9 mouse cellular contexts compared by ENCODE assay signal in the genomic region with DNA sequence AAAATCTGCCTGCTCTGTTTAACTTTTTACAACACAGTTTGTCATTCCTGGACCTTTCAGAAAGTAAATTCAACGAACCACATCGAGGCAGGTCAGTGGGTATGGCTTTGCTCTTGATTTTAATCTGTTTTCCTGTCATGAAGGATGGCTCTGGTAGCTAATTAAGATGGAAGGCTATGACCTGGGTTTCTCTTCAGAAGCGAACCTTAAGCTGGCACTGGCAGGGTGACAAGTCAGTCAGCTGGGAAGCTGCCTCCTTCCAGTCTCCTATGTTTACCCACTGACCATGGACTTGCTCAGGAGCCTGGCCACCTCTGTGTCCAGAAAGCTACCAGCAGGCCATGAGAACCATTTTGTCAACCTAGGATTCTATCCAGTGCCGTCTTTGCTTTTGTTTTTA. TPM values are rescaled to one million over a fixed set of nuclear protein-coding genes. Genes with fewer than 3 reads are reported as not detected.
DNase-seq lines count a peak whose midpoint lies in the region; ATAC-seq and TF ChIP-seq lines count a peak whose summit lies in the region.
"Had no signal": no experiment of that assay in that cellular context is flagged by ENCODE, and none has a peak within 500 bp of the region (broad histone marks: within the 10 kb centered on the region; RNA-seq: fewer than 3 reads in every experiment).

No protein-coding gene starts in this region.

- H3K4me2 ChIP-seq in kidney, embryonic 15.5 days, result peak overlapping the region; percentile 59
- no peak overlapping the region for H3K4me2 ChIP-seq in midbrain, postnatal 0 days (ENCODE audit: low read depth, low read length, poor library complexity, severe bottlenecking)
- H3K4me2 ChIP-seq: midbrain, embryonic 15.5 days had no signal

- H3K4me1 ChIP-seq in liver, adult 2 months (ENCODE audit: control insufficient read depth, insufficient read depth, low read length), result 0 out of 2 replicates have a peak, but pooled peaks cover 2% of the 10 kb centered on the region
- peaks cover 10% of the 10 kb centered on the region for H3K4me1 ChIP-seq in embryonic fibroblast, embryonic 13.5 days (ENCODE audit: control insufficient read depth, insufficient read depth, low read length)
- peaks cover 43% of the 10 kb centered on the region for H3K4me1 ChIP-seq in kidney, embryonic 15.5 days
- no peaks in the 10 kb centered on the region for H3K4me1 ChIP-seq in midbrain, postnatal 0 days (ENCODE audit: insufficient read depth, low read length)

- H3K9me3 ChIP-seq in kidney, embryonic 15.5 days (replicated peaks), result no peaks in the 10 kb centered on the region
- H3K9me3 ChIP-seq in midbrain, postnatal 0 days (ENCODE audit: low read length), result no peaks in the 10 kb centered on the region
- H3K9me3 ChIP-seq: midbrain, embryonic 15.5 days had no signal

- 43% methylated on average over 4 of the region's 4 CpGs for WGBS in liver, adult 2 months
- 12% methylated on average over 4 of the region's 4 CpGs for WGBS in kidney, embryonic 15.5 days
- 49% methylated on average over 4 of the region's 4 CpGs for WGBS in midbrain, postnatal 0 days

- no peak for TF ChIP-seq POLR2A in liver, adult 2 months (IDR thresholded peaks at IDR 0.05; ENCODE audit: extremely low read depth, insufficient read depth, low read length)
- no peak; the same call in 1 of the 2 replicates for TF ChIP-seq POLR2A in embryonic fibroblast, embryonic 13.5 days (IDR thresholded peaks at IDR 0.05; ENCODE audit: low read depth, low read length)

- H3K27ac ChIP-seq in liver, adult 2 months (replicated peaks; ENCODE audit: insufficient read depth, low read depth, low read length), result no peak overlapping the region
- peak overlapping the region; percentile 86 for H3K27ac ChIP-seq in embryonic fibroblast, embryonic 13.5 days (ENCODE audit: insufficient read depth, low read length)
- peak overlapping the region; percentile 82 for H3K27ac ChIP-seq in kidney, embryonic 15.5 days
- H3K27ac ChIP-seq in midbrain, postnatal 0 days (ENCODE audit: low read depth, low read length), result no peak overlapping the region
- H3K27ac ChIP-seq: midbrain, embryonic 15.5 days had no signal

- ATAC-seq in kidney, embryonic 15.5 days (replicated peaks; ENCODE audit: low FRiP score), result no peak
- no peak for ATAC-seq in midbrain, postnatal 0 days (ENCODE audit: low FRiP score)
- ATAC-seq: midbrain, embryonic 15.5 days had no signal

- no peaks in the 10 kb centered on the region for H3K36me3 ChIP-seq in liver, adult 2 months (ENCODE audit: control insufficient read depth, insufficient read depth, low read length)
- H3K36me3 ChIP-seq in kidney, embryonic 15.5 days, result no peaks in the 10 kb centered on the region
- H3K36me3 ChIP-seq in midbrain, postnatal 0 days (ENCODE audit: insufficient read depth, low read length), result no peaks in the 10 kb centered on the region
- H3K36me3 ChIP-seq: midbrain, embryonic 15.5 days had no signal

- no peaks in the 10 kb centered on the region for H3K79me2 ChIP-seq in liver, adult 2 months (ENCODE audit: control insufficient read depth, insufficient read depth, low read length)

- DNase-seq in liver, adult 2 months (ENCODE audit: extremely low read depth, low read depth, low spot score), result no peak
- no peak for DNase-seq in liver
- DNase-seq in neural tube, embryonic 10.5 days (ENCODE audit: extremely low spot score, low spot score), result peak; percentile 29
- no peak for DNase-seq in left cerebral cortex, postnatal 10 days (ENCODE audit: extremely low spot score in 1 of 2, low spot score in 2 of 2)
- no peak for DNase-seq in layer of hippocampus, adult 11-12 months (ENCODE audit: low spot score)
- no peak for DNase-seq in midbrain, postnatal 0 days (ENCODE audit: low spot score)

- intact Hi-C loops in left cerebral cortex, postnatal 10 days (cut with DNase I), result no loop called here

- TF ChIP-seq CTCF in liver, adult 2 months (IDR thresholded peaks at IDR 0.05; ENCODE audit: low read depth, low read length), result no peak
- no peak for TF ChIP-seq CTCF in embryonic fibroblast, embryonic 13.5 days (IDR thresholded peaks at IDR 0.05; ENCODE audit: borderline replicate concordance, insufficient read depth, low read length)
- no peak for TF ChIP-seq CTCF in midbrain, postnatal 0 days (IDR thresholded peaks at IDR 0.05)

- H3K4me3 ChIP-seq in liver, adult 2 months (ENCODE audit: insufficient read depth, low read depth, low read length), result no peak overlapping the region
- H3K4me3 ChIP-seq in embryonic fibroblast, embryonic 13.5 days (ENCODE audit: insufficient read depth, low read length), result no peak overlapping the region
- H3K4me3 ChIP-seq in kidney, embryonic 15.5 days (replicated peaks), result peak overlapping the region; percentile 35
- no peak overlapping the region for H3K4me3 ChIP-seq in midbrain, postnatal 0 days (ENCODE audit: low read depth, low read length)
- H3K4me3 ChIP-seq: midbrain, embryonic 15.5 days had no signal

- H3K9ac ChIP-seq in liver, adult 2 months (ENCODE audit: low read depth, low read length), result peak overlapping the region; percentile 48; the same call in 1 of the 2 replicates
- no peak overlapping the region for H3K9ac ChIP-seq in kidney, embryonic 15.5 days
- no peak overlapping the region for H3K9ac ChIP-seq in midbrain, postnatal 0 days (replicated peaks; ENCODE audit: low read length, poor library complexity, severe bottlenecking)
- H3K9ac ChIP-seq: midbrain, embryonic 15.5 days had no signal

- H3K27me3 ChIP-seq in liver, adult 2 months (ENCODE audit: control insufficient read depth, insufficient read depth, low read length), result peaks cover 6% of the 10 kb centered on the region; the same call in 1 of the 2 replicates
- H3K27me3 ChIP-seq in kidney, embryonic 15.5 days, result peaks cover 31% of the 10 kb centered on the region
- peaks cover 13% of the 10 kb centered on the region; the same call in 1 of the 2 replicates for H3K27me3 ChIP-seq in midbrain, postnatal 0 days (ENCODE audit: insufficient read depth, low read length)

RNA-seq across cellular contexts. Expression of gene Tbc1d1, which starts 0.5 kb away (rescaled TPM):
- total RNA-seq in liver, adult 2 months (2014; rRNA removed), result 8.1 and 8.5 TPM in 2 replicates
- 1.6 and 2.2 TPM in 2 replicates for polyA plus RNA-seq in liver, adult 2 months (2012; rRNA removed)
- 37.9 and 47.1 TPM in 2 replicates for polyA plus RNA-seq in embryonic fibroblast, embryonic 13.5 days (2011; ENCODE audit: insufficient read length, low read depth, missing spikeins)
- 32.0 and 36.3 TPM in 2 replicates for polyA plus RNA-seq in kidney, embryonic 15.5 days (2015; fragmentation: Nextera tagmentation; extraction: Ambion mirVana)
- total RNA-seq in left cerebral cortex, postnatal 10 days (2021), result 10 to 100 TPM; 14.0 to 15.4 TPM
- total RNA-seq in midbrain, postnatal 0 days (2014; rRNA removed), result 11.3 and 11.8 TPM in 2 replicates
- 5.1 and 5.6 TPM in 2 replicates for polyA plus RNA-seq in midbrain, postnatal 0 days (2015; fragmentation: Nextera tagmentation; extraction: Ambion mirVana)

Comparison
In these comparisons a context has a peak if more than half of its experiments do, and no peak if none do; other contexts are left out.
1. H3K27ac ChIP-seq: peak in embryonic fibroblast, embryonic 13.5 days (single experiment) and kidney, embryonic 15.5 days (single experiment); none in liver, adult 2 months (single experiment) and midbrain, postnatal 0 days (single experiment).